ENCODE assay signal across 13 mouse cellular contexts in the genomic region with DNA sequence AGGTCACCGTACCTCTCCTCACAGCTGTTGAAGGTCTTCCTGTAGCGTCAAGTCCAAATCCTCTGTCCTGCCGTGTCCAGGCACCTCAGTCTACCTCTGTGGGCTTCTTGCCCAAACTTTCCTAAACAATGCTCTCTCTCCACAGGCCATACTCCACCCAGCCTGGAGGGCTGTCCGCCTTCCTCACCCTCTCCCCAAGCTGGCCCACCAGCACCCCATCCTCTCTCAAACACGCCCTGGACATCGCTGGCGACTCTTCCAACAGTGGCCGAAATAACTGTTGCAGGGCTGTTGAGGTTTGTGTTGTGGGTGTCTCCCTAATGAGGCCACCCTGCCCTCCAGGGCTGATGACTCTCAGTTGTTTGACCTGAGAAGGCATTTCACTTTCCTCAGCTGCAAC. TPM values are rescaled to one million over a fixed set of nuclear protein-coding genes. Genes with fewer than 3 reads are reported as not detected.
DNase-seq lines count a peak whose midpoint lies in the region; ATAC-seq lines count a peak whose summit lies in the region.
"Had no signal": no experiment of that assay in that cellular context is flagged by ENCODE, and none has a peak within 500 bp of the region (broad histone marks: within the 10 kb centered on the region; RNA-seq: fewer than 3 reads in every experiment).

No protein-coding gene starts in this region.

- H3K36me3 ChIP-seq in hindbrain, embryonic 12.5 days = no peaks in the 10 kb centered on the region
- H3K36me3 ChIP-seq in hindbrain, embryonic 11.5 days (ENCODE audit: control insufficient read depth, insufficient read depth, low read length) = no peaks in the 10 kb centered on the region
- H3K36me3 ChIP-seq in embryonic facial prominence, embryonic 10.5 days (replicated peaks) = no peaks in the 10 kb centered on the region
- no peaks in the 10 kb centered on the region for H3K36me3 ChIP-seq in hindbrain, embryonic 13.5 days
- H3K36me3 ChIP-seq in neural tube, embryonic 13.5 days = no peaks in the 10 kb centered on the region

- peaks cover 16% of the 10 kb centered on the region for H3K27me3 ChIP-seq in hindbrain, embryonic 12.5 days
- peaks cover 10% of the 10 kb centered on the region; the same call in 1 of the 2 replicates for H3K27me3 ChIP-seq in hindbrain, embryonic 11.5 days (ENCODE audit: control insufficient read depth, insufficient read depth, low read length)
- H3K27me3 ChIP-seq in embryonic facial prominence, embryonic 10.5 days (replicated peaks; ENCODE audit: low read depth, poor library complexity, severe bottlenecking) = peaks cover 77% of the 10 kb centered on the region
- H3K27me3 ChIP-seq in hindbrain, embryonic 13.5 days = peaks cover 11% of the 10 kb centered on the region; the same call in 1 of the 2 replicates
- no peaks in the 10 kb centered on the region; the same call in 1 of the 2 replicates for H3K27me3 ChIP-seq in neural tube, embryonic 13.5 days

- 85% methylated on average over 8 of the region's 8 CpGs for WGBS in hindbrain, embryonic 12.5 days
- WGBS in hindbrain, embryonic 11.5 days = 83% methylated on average over 8 of the region's 8 CpGs
- 77% methylated on average over 8 of the region's 8 CpGs for WGBS in embryonic facial prominence, embryonic 10.5 days
- WGBS in hindbrain, embryonic 13.5 days = 85% methylated on average over 8 of the region's 8 CpGs
- WGBS in neural tube, embryonic 13.5 days = 86% methylated on average over 8 of the region's 8 CpGs

- H3K9ac ChIP-seq in hindbrain, embryonic 12.5 days = no peak overlapping the region
- H3K9ac ChIP-seq in hindbrain, embryonic 11.5 days (ENCODE audit: low read depth, low read length) = no peak overlapping the region
- H3K9ac ChIP-seq in hindbrain, embryonic 13.5 days = no peak overlapping the region
- H3K9ac ChIP-seq in neural tube, embryonic 13.5 days = no peak overlapping the region

- peaks cover 18% of the 10 kb centered on the region for H3K4me1 ChIP-seq in hindbrain, embryonic 12.5 days
- no peaks in the 10 kb centered on the region for H3K4me1 ChIP-seq in hindbrain, embryonic 11.5 days (replicated peaks; ENCODE audit: control insufficient read depth, insufficient read depth, low read length)
- H3K4me1 ChIP-seq in embryonic facial prominence, embryonic 10.5 days = peaks cover 26% of the 10 kb centered on the region
- H3K4me1 ChIP-seq in hindbrain, embryonic 13.5 days (replicated peaks) = peaks cover 29% of the 10 kb centered on the region
- peaks cover 30% of the 10 kb centered on the region for H3K4me1 ChIP-seq in neural tube, embryonic 13.5 days (replicated peaks)

- no peak for ATAC-seq in hindbrain, embryonic 12.5 days (ENCODE audit: low FRiP score)
- no peak for ATAC-seq in hindbrain, embryonic 11.5 days (ENCODE audit: low FRiP score)
- ATAC-seq in hindbrain, embryonic 13.5 days (ENCODE audit: low FRiP score) = 0 out of 2 replicates have a peak, but pooled peaks have one; percentile 7
- ATAC-seq in neural tube, embryonic 13.5 days (ENCODE audit: low read depth) = no peak

- no peak overlapping the region for H3K27ac ChIP-seq in hindbrain, embryonic 12.5 days
- H3K27ac ChIP-seq in hindbrain, embryonic 11.5 days (ENCODE audit: low read depth, low read length) = no peak overlapping the region
- H3K27ac ChIP-seq in embryonic facial prominence, embryonic 10.5 days (replicated peaks) = no peak overlapping the region
- 0 out of 2 replicates have a peak overlapping the region, but pooled peaks have one; percentile 94 for H3K27ac ChIP-seq in hindbrain, embryonic 13.5 days
- H3K27ac ChIP-seq in neural tube, embryonic 13.5 days (replicated peaks) = no peak overlapping the region
- H3K27ac ChIP-seq: kidney, postnatal 0 days had no signal

- DNase-seq in hindbrain, embryonic 11.5 days (ENCODE audit: low spot score) = no peak
- no peak for DNase-seq in embryonic facial prominence, embryonic 10.5 days (ENCODE audit: low spot score)
- no peak for DNase-seq in left cerebral cortex, postnatal 10 days (ENCODE audit: extremely low spot score in 1 of 2, low spot score in 2 of 2)
- DNase-seq in liver = no peak
- DNase-seq: adrenal gland, postnatal 10 days; gastrocnemius, adult 2 months; heart, adult 2 months; heart, postnatal 10 days; lung, embryonic 14.5 days had no signal

- H3K4me2 ChIP-seq in hindbrain, embryonic 12.5 days (replicated peaks) = 0 out of 2 replicates have a peak overlapping the region, but pooled peaks have one; percentile 98
- no peak overlapping the region; the same call in 1 of the 2 replicates for H3K4me2 ChIP-seq in hindbrain, embryonic 11.5 days (replicated peaks; ENCODE audit: low read depth, low read length)
- no peak overlapping the region for H3K4me2 ChIP-seq in hindbrain, embryonic 13.5 days
- peak overlapping the region; percentile 98 for H3K4me2 ChIP-seq in neural tube, embryonic 13.5 days

- intact Hi-C loops in left cerebral cortex, postnatal 10 days (cut with DNase I) = no loop called here

- H3K4me3 ChIP-seq in hindbrain, embryonic 12.5 days = no peak overlapping the region
- H3K4me3 ChIP-seq in hindbrain, embryonic 11.5 days (ENCODE audit: low read depth, low read length) = no peak overlapping the region; the same call in 1 of the 2 replicates
- H3K4me3 ChIP-seq in embryonic facial prominence, embryonic 10.5 days = peak overlapping the region; percentile 95; the same call in 1 of the 2 replicates
- 0 out of 2 replicates have a peak overlapping the region, but pooled peaks have one; percentile 87 for H3K4me3 ChIP-seq in hindbrain, embryonic 13.5 days
- peak overlapping the region; percentile 91; the same call in 1 of the 2 replicates for H3K4me3 ChIP-seq in neural tube, embryonic 13.5 days

- H3K9me3 ChIP-seq in hindbrain, embryonic 12.5 days (replicated peaks) = no peaks in the 10 kb centered on the region
- H3K9me3 ChIP-seq in hindbrain, embryonic 11.5 days (ENCODE audit: control insufficient read depth, low read length) = no peaks in the 10 kb centered on the region
- no peaks in the 10 kb centered on the region for H3K9me3 ChIP-seq in embryonic facial prominence, embryonic 10.5 days
- no peaks in the 10 kb centered on the region for H3K9me3 ChIP-seq in hindbrain, embryonic 13.5 days
- H3K9me3 ChIP-seq in neural tube, embryonic 13.5 days = no peaks in the 10 kb centered on the region

RNA-seq across cellular contexts. Expression of a gene that starts 1.0 kb away (rescaled TPM):
- 135 and 138 TPM in 2 replicates for polyA plus RNA-seq in hindbrain, embryonic 12.5 days (2016; fragmentation: Nextera tagmentation; extraction: Ambion mirVana)
- 33.0 and 42.6 TPM in 2 replicates for polyA plus RNA-seq in hindbrain, embryonic 11.5 days (2014; fragmentation: Nextera tagmentation; extraction: Ambion mirVana)
- polyA plus RNA-seq in embryonic facial prominence, embryonic 10.5 days (2016; fragmentation: Nextera tagmentation; extraction: Ambion mirVana) = 39.6 and 44.2 TPM in 2 replicates
- polyA plus RNA-seq in hindbrain, embryonic 13.5 days (2015; fragmentation: Nextera tagmentation; extraction: Ambion mirVana) = 64.6 and 83.6 TPM in 2 replicates
- 131 and 142 TPM in 2 replicates for polyA plus RNA-seq in neural tube, embryonic 13.5 days (2015; fragmentation: Nextera tagmentation; extraction: Ambion mirVana)
- 100 to 1,000 TPM; 909 to 940 TPM for total RNA-seq in left cerebral cortex, postnatal 10 days (2021)

Comparison
In these comparisons a context has a peak if more than half of its experiments do, and no peak if none do; other contexts are left out.
1. H3K4me2 ChIP-seq: peak in hindbrain, embryonic 12.5 days (single experiment) and neural tube, embryonic 13.5 days (single experiment); none in hindbrain, embryonic 11.5 days (single experiment) and hindbrain, embryonic 13.5 days (single experiment).
2. H3K4me3 ChIP-seq: peak in embryonic facial prominence, embryonic 10.5 days (single experiment), hindbrain, embryonic 13.5 days (single experiment) and neural tube, embryonic 13.5 days (single experiment); none in hindbrain, embryonic 12.5 days (single experiment) and hindbrain, embryonic 11.5 days (single experiment).